ENCODE assay signal across 25 mouse cellular contexts in genomic region chr14:62829291-62829690, GRCm38 (mm10).
"Had no signal": no experiment of that assay in that cellular context is flagged by ENCODE, and none has a peak within 500 bp of the region (broad histone marks: within the 10 kb centered on the region; RNA-seq: fewer than 3 reads in every experiment).

No protein-coding gene starts in this region.

- H3K4me1 ChIP-seq: hindbrain, embryonic 13.5 days; hindbrain, embryonic 15.5 days; kidney, embryonic 15.5 days; limb, embryonic 12.5 days; liver, embryonic 13.5 days; liver, embryonic 15.5 days had no signal

- H3K4me3 ChIP-seq: heart, embryonic 13.5 days; heart, embryonic 15.5 days; hindbrain, embryonic 13.5 days; hindbrain, embryonic 15.5 days; kidney, embryonic 15.5 days; left cerebral cortex, adult 2 months; limb, embryonic 10.5 days; limb, embryonic 12.5 days; liver, embryonic 13.5 days; liver, embryonic 15.5 days had no signal

- H3K9me3 ChIP-seq: heart, embryonic 13.5 days; heart, embryonic 15.5 days; hindbrain, embryonic 13.5 days; hindbrain, embryonic 15.5 days; kidney, embryonic 15.5 days; limb, embryonic 10.5 days; limb, embryonic 12.5 days; liver, embryonic 13.5 days; liver, embryonic 15.5 days had no signal

- H3K27ac ChIP-seq: heart, embryonic 13.5 days; heart, embryonic 15.5 days; hindbrain, embryonic 13.5 days; hindbrain, embryonic 15.5 days; hindbrain, postnatal 0 days; kidney, embryonic 15.5 days; kidney, postnatal 0 days; left cerebral cortex, adult 2 months; limb, embryonic 10.5 days; limb, embryonic 12.5 days; liver, embryonic 13.5 days; liver, embryonic 15.5 days had no signal

- H3K9ac ChIP-seq: heart, embryonic 13.5 days; heart, embryonic 15.5 days; hindbrain, embryonic 13.5 days; hindbrain, embryonic 15.5 days; kidney, embryonic 15.5 days; limb, embryonic 12.5 days; liver, embryonic 13.5 days; liver, embryonic 15.5 days had no signal

- H3K27me3 ChIP-seq: heart, embryonic 13.5 days; heart, embryonic 15.5 days; hindbrain, embryonic 13.5 days; hindbrain, embryonic 15.5 days; kidney, embryonic 15.5 days; limb, embryonic 12.5 days; liver, embryonic 13.5 days; liver, embryonic 15.5 days had no signal

- ATAC-seq: hindbrain, postnatal 0 days; intestine, embryonic 16.5 days had no signal

- DNase-seq: gastrocnemius, postnatal 14 days; gastrocnemius, postnatal 36 days; heart, adult 18-20 months; kidney, adult 11 months; kidney, adult 2 months; kidney, adult 9 months; kidney, postnatal 14 days; kidney, postnatal 36 days; layer of hippocampus, adult 9-11 months; liver; liver, embryonic 13.5 days had no signal

- H3K4me2 ChIP-seq: heart, embryonic 11.5 days; heart, embryonic 13.5 days; heart, embryonic 15.5 days; hindbrain, embryonic 13.5 days; hindbrain, embryonic 15.5 days; kidney, embryonic 15.5 days; limb, embryonic 12.5 days; liver, embryonic 11.5 days; liver, embryonic 13.5 days; liver, embryonic 15.5 days had no signal

- H3K36me3 ChIP-seq: heart, embryonic 13.5 days; heart, embryonic 15.5 days; hindbrain, embryonic 13.5 days; hindbrain, embryonic 15.5 days; kidney, embryonic 15.5 days; limb, embryonic 10.5 days; limb, embryonic 12.5 days; liver, embryonic 13.5 days; liver, embryonic 15.5 days had no signal
